Mouse (Mus musculus) hindbrain, embryonic 15.5 days (tissue): ENCODE measurements at regions not wholly inside any gene's neighbourhood (a gene's known extent, or its start where the extent isn't known, plus 50 kb on each side); places are given as distances from the start of the nearest gene placed in this dataset.

Experiments used
- ATAC-seq: fragments of 200-750 bp; cut with Nextera tagmentation; 2 replicates; pipeline ENCODE4 v1.8.0; 2017; ENCODE audit warnings: low read depth, moderate number of reproducible peaks, moderate TSS enrichment; ENCODE audit not compliant: low FRiP score
- H3K27ac ChIP-seq: fragments of 300-500 bp; sonication (generic); replicated peaks from 2 replicates; pipeline ENCODE4 v1.5.1; 2015; ENCODE audit warnings: mild to moderate bottlenecking, inconsistent platforms
- H3K27me3 ChIP-seq: fragments of 300-500 bp; sonication (generic); 2 replicates; pipeline ENCODE4 v1.6.1; 2015; ENCODE audit warnings: control low read depth, inconsistent platforms
- H3K36me3 ChIP-seq: fragments of 300-500 bp; sonication (generic); 2 replicates; pipeline ENCODE4 v1.6.1; 2015; ENCODE audit warnings: control low read depth, inconsistent platforms
- H3K4me1 ChIP-seq: fragments of 300-500 bp; sonication (generic); replicated peaks from 2 replicates; pipeline ENCODE4 v1.6.1; 2015; ENCODE audit warnings: control low read depth, inconsistent platforms
- H3K4me2 ChIP-seq: fragments of 300-500 bp; sonication (generic); 2 replicates; pipeline ENCODE4 v1.6.1; 2015; ENCODE audit warnings: moderate library complexity, mild to moderate bottlenecking, inconsistent platforms
- H3K4me3 ChIP-seq: fragments of 300-500 bp; sonication (generic); 2 replicates; pipeline ENCODE4 v1.5.1; 2015; ENCODE audit warnings: mild to moderate bottlenecking, inconsistent platforms
- H3K9ac ChIP-seq: fragments of 300-500 bp; sonication (generic); 2 replicates; pipeline ENCODE4 v1.6.1; 2015; ENCODE audit warnings: inconsistent platforms
- H3K9me3 ChIP-seq: fragments of 300-500 bp; sonication (generic); 2 replicates; pipeline ENCODE4 v1.6.1; 2016; ENCODE audit warnings: control low read depth, inconsistent platforms
- WGBS: fragments of 180-500 bp; shearing (Covaris S2); methylation state at CpG from one replicate; pipeline ENCODE4 v1.1.7; 2015; 5-methylcytosine and 5-hydroxymethylcytosine counted together

DNA sequence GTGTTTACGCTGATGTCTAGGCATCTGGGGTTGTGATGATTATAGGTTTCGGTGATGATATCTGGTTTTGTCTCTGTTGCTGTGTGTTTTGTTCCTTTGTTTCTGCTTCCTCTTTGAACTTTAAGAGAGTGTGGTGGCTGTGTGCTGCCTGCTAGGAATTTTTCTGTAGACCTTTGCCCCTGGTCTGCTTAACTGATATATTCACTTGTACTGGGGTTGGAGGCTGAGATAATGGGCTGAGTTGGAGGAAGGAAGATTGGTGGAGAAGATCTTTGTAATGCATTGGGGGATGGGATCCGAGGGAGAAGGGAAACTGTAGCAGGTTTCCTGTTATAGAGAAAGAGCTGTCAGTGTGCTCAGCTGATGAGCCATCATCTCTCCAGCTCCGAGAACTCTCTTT is 55.8 kb downstream of the Mid1ip1 start:
- 64% methylated on average over 4 of the region's 4 CpGs for WGBS

DNA sequence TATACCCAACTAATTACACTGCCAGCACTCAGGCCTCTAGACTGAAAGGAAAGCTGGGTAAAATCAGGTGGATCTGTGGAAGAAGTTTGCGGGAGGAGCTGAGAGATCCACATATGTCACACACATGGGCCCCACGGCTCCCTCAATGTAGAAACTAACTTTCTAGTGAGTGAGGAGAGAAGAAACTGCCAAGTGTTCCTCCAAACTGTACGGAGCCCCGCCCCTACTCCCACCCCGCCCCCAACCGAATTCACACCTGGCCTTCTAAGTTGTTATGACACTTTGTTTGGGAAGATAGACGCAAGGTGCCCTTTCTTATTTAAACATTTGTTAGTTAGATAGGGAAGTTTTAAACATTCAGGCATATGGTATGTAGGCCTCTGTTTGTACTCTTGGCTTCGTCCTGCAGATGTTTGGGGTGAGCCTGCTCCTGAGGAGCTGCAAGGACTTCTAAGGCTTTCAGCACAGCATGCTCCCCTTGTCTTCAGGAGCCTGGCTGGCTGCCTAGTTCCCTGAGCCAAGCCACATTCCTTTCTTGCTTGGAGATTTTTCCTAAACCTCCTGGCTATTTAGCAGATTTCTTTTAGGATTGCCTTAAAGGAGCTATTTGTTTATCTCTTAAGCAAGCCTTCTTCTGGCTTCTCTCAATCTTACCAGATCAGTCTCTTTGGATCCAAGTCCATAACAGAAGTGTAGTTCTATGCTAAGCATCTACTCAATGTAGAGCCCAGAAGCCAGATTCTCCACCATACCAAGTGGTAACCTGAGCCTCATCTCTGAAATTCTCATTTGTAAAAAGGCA is 61.1 kb downstream of the Mid1ip1 start:
- H3K4me2 ChIP-seq = no peak overlapping the region
- no peak overlapping the region for H3K27ac ChIP-seq
- no peaks in the 10 kb centered on the region for H3K36me3 ChIP-seq
- H3K9me3 ChIP-seq = no peaks in the 10 kb centered on the region
- WGBS = 50% methylated on average over 8 of the region's 8 CpGs
- no peak overlapping the region for H3K9ac ChIP-seq
- no peak for ATAC-seq
- no peaks in the 10 kb centered on the region for H3K4me1 ChIP-seq
- H3K27me3 ChIP-seq = no peaks in the 10 kb centered on the region
- no peak overlapping the region for H3K4me3 ChIP-seq

More for the DNA sequence above, 55.8 kb downstream of the Mid1ip1 start:
- H3K27me3 ChIP-seq = no peaks in the 10 kb centered on the region
- no peak overlapping the region for H3K4me2 ChIP-seq
- H3K4me1 ChIP-seq = no peaks in the 10 kb centered on the region
- no peaks in the 10 kb centered on the region for H3K9me3 ChIP-seq
- no peak overlapping the region for H3K27ac ChIP-seq
- H3K4me3 ChIP-seq = no peak overlapping the region
- H3K9ac ChIP-seq = no peak overlapping the region
- ATAC-seq = no peak
- H3K36me3 ChIP-seq = no peaks in the 10 kb centered on the region

DNA sequence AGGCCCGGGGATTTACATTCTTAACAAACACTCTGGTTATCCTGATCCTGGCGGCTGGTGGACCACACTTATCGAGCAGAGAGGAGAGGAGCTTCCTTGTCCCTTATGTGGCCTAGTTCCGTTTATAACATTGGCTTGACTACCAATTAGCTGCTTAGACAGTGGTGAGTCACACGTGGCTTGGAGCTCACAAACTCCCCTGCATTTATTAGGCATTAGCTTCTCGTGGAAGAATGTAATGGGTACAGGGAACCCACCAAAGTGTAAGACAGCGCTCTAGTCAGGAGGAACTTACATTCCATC is 61.7 kb downstream of the Mid1ip1 start:
- H3K4me2 ChIP-seq = no peak overlapping the region
- no peaks in the 10 kb centered on the region for H3K27me3 ChIP-seq
- no peak overlapping the region for H3K27ac ChIP-seq
- H3K9me3 ChIP-seq = no peaks in the 10 kb centered on the region
- H3K36me3 ChIP-seq = no peaks in the 10 kb centered on the region
- WGBS = 46% methylated on average over 7 of the region's 7 CpGs
- ATAC-seq = no peak
- no peaks in the 10 kb centered on the region for H3K4me1 ChIP-seq
- no peak overlapping the region for H3K4me3 ChIP-seq
- no peak overlapping the region for H3K9ac ChIP-seq

DNA sequence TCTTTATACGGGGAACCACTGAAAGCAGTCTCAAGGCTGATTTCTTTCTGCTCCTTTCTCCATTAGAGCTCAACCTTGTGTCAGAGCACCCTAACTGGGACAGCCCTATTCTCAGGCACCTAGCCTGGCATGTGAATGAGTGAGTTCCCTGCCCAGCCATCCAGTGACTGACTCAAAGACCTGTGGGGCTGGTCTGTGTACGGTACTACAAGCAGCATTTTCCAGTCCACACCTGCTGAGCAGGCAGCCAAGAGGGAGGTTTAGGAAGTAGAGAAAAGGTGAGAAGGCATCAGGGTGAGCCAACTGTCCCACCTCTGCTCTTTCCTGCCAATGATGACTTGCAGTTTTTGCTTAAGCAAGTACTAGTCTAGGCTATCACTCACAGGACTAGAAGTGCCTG is 63.2 kb downstream of the Mid1ip1 start:
- Histone ChIP-seq H3K9ac (no peak overlapping the region), H3K27ac (no peak overlapping the region), H3K36me3 (no peaks in the 10 kb centered on the region), H3K27me3 (no peaks in the 10 kb centered on the region), H3K4me2 (no peak overlapping the region), H3K4me3 (no peak overlapping the region), H3K9me3 (no peaks in the 10 kb centered on the region), H3K4me1 (no peaks in the 10 kb centered on the region)
- WGBS = 81% methylated on average over 2 of the region's 2 CpGs
- ATAC-seq = no peak

DNA sequence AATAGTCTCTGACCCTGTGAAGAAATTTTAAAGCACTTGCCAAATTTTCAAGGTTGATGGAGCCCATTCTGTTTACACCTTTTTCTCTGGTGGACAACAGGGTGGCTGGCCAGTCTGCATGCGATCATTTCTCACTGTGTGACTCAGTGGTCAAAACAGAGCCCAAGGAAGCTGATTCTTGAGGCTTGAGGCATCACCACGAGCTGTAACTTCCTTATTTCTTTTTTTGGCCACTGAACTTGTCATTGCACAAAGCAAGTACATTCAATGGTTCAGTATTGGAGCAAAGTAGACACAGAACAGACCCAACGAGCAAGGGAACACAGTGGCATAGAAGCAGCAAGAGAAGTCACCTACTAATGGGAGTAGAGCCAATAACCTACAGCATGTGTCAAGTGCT is 71.5 kb downstream of the Mid1ip1 start:
- no peak for ATAC-seq
- no peak overlapping the region for H3K9ac ChIP-seq
- H3K4me2 ChIP-seq = no peak overlapping the region
- no peak overlapping the region for H3K4me3 ChIP-seq
- H3K4me1 ChIP-seq = no peaks in the 10 kb centered on the region
- no peak overlapping the region for H3K27ac ChIP-seq
- H3K9me3 ChIP-seq = no peaks in the 10 kb centered on the region
- no peaks in the 10 kb centered on the region for H3K27me3 ChIP-seq
- WGBS = 82% methylated on average over 3 of the region's 3 CpGs
- H3K36me3 ChIP-seq = no peaks in the 10 kb centered on the region

DNA sequence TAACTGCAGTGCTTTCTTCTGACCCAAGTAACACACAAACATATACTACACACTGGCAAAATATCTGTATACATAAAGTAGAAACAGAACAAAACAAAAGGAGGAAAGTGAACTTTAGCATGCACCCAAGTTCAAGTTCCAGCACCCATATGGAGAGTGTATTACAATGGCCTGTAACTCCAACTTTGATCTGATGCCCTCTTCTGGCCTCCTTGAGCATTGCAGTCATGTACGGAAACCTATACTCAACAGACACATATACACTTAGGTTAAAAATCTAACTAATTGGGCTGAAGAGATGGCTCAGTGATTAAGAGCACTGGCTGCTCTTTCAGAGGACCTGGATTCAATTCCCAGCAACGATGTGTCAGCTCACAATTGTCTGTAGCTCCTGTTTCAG is 72.2 kb downstream of the Mid1ip1 start:
- Histone ChIP-seq H3K9ac (no peak overlapping the region), H3K27ac (no peak overlapping the region), H3K36me3 (no peaks in the 10 kb centered on the region), H3K4me2 (no peak overlapping the region), H3K4me1 (no peaks in the 10 kb centered on the region), H3K27me3 (no peaks in the 10 kb centered on the region), H3K4me3 (no peak overlapping the region), H3K9me3 (no peaks in the 10 kb centered on the region)
- 90% methylated on average over 2 of the region's 2 CpGs for WGBS
- no peak for ATAC-seq

DNA sequence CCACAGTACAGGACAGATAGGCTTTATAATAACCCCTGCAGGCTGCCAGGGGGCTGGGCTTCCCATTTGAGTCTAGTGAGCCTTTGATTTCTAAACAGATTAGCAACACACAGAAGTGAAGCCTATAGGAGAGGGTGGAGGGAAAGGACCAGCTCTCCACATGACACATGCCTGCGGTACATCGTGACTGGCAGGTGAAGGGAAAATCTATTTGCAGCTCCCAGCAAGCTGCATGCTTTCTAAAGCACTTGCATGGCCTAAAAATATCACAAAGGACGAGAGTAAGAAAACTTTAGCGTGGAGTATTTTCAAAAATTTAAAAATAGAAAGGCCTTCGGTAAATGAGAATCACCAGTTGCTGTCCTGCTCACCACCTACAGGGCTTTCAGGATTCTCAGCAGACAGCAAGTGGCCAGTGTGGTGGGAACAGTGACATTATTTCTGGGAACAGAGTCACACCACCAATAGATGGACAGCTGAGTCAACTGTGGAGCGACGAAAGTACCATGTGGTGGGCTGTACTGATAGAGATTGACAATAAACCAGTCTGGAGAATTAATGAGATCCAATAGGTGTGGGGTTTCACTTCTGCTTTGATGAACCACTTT is 105.6 kb downstream of the Mid1ip1 start:
- no peaks in the 10 kb centered on the region for H3K4me1 ChIP-seq
- no peaks in the 10 kb centered on the region for H3K27me3 ChIP-seq
- no peak overlapping the region for H3K9ac ChIP-seq
- ATAC-seq = no peak
- WGBS = 67% methylated on average over 7 of the region's 7 CpGs
- H3K27ac ChIP-seq = no peak overlapping the region
- no peak overlapping the region for H3K4me3 ChIP-seq
- H3K9me3 ChIP-seq = no peaks in the 10 kb centered on the region
- no peaks in the 10 kb centered on the region for H3K36me3 ChIP-seq
- H3K4me2 ChIP-seq = no peak overlapping the region

DNA sequence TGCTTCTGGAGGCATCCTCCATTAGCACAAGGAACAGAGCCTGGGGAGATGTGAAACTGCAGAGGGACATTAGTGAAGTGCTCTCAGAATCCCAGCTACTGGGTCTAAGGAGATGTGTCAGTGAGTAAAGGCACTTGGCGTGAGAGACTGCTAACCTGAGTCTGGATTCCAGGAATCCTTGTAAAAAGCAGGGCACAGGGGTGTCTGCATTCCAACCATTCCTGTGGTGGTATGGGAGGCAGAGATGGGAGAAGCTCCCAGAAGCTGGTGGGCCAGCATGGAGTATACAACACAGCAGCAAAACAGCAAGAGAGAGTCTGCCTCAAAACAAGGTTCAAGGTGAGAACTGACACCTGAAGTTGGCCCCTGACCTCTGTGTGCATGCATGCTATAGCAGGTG is 118.9 kb downstream of the Mid1ip1 start:
- Histone ChIP-seq H3K9ac (no peak overlapping the region), H3K4me2 (no peak overlapping the region), H3K27ac (no peak overlapping the region), H3K36me3 (no peaks in the 10 kb centered on the region), H3K4me3 (no peak overlapping the region), H3K27me3 (no peaks in the 10 kb centered on the region), H3K4me1 (no peaks in the 10 kb centered on the region), H3K9me3 (no peaks in the 10 kb centered on the region)
- 78% methylated on average over 1 of the region's 1 CpGs for WGBS
- no peak for ATAC-seq

DNA sequence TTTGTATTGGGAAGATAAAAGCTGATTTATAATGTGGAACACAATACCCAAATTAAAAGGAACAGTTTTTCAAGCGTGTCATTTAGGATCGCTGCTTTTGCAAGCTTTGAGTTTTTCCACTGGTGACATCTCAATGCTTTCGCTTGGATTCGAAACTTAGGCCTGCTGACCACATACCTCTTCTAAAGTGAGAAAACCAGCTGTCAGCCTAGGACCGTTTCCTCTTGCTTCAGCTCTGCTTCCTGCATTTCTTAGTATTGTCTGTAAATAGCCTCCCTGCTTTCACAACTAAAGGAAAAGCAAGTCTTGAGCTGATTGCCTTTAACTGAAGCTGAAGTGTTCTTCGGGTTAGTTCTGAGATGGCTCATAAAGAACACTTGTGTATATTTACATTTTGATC is 142.3 kb downstream of the Mid1ip1 start:
- Histone ChIP-seq H3K9ac (no peak overlapping the region), H3K9me3 (no peaks in the 10 kb centered on the region), H3K4me2 (no peak overlapping the region), H3K4me3 (no peak overlapping the region), H3K36me3 (no peaks in the 10 kb centered on the region), H3K27me3 (no peaks in the 10 kb centered on the region), H3K27ac (no peak overlapping the region), H3K4me1 (no peaks in the 10 kb centered on the region)
- 68% methylated on average over 6 of the region's 6 CpGs for WGBS
- ATAC-seq = no peak

DNA sequence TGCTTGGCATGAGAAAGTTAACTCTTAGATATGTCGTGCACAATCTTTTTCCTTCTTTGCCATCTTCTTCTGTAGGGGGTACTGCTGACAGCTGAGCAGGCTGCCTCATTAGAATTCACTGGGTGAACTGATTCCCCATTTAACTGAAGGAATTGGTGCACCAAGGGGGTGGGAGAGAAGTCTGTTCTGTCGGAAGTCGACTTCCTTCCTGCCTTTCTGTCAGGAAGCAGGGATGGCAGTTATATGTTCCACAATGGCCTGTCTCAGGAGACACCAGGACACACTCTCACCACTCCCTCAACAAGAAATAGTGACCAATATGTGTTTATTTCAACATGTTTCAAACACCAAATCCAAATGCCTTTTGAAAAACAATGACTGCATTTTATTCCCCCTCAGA is 142.9 kb downstream of the Mid1ip1 start:
- Histone ChIP-seq H3K4me1 (no peaks in the 10 kb centered on the region), H3K27ac (no peak overlapping the region), H3K36me3 (no peaks in the 10 kb centered on the region), H3K9me3 (no peaks in the 10 kb centered on the region), H3K27me3 (no peaks in the 10 kb centered on the region), H3K4me2 (no peak overlapping the region), H3K9ac (no peak overlapping the region), H3K4me3 (no peak overlapping the region)
- no peak for ATAC-seq
- WGBS = 33% methylated on average over 3 of the region's 3 CpGs

DNA sequence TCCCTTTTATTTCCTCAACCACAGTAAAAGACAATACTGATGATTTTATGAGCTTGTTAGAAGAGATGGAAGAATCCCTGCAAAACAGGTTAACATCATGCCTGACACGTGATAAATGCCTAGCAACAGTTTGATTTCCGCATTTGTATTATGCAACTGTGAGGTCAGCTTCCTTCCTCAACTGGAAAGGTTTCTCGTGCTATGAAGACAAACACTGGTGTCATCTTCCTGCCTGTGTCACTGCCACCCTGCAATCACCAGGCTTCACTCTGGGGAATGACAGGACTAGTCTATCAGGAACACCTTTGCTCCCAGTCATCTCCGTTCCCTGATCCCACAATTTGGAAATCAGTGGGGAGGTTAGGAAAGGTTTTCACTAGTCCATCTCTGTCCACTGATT is 156.8 kb downstream of the Mid1ip1 start:
- H3K9ac ChIP-seq = no peak overlapping the region

DNA sequence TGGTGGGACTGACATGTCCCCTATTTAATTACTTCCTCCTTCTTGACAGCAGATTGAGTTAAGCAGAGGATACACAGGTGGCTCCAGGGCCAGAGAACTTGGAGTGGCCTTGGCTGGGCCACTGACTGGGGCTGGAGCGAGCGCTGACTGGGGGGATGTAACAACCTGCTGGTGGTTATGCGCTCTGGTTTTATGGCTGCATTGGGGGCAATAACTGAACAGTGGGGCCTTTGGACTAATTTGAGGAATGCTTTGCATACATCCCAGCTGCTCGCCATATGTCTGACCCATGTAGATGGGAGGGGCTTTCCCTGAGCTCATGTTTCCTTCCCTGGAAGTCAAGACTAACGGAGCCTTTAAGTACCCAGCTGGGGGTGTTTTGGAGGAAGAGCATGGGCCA is 163.0 kb downstream of the Mid1ip1 start:
- Histone ChIP-seq H3K27ac (no peak overlapping the region), H3K4me3 (no peak overlapping the region), H3K4me1 (no peaks in the 10 kb centered on the region), H3K36me3 (no peaks in the 10 kb centered on the region), H3K4me2 (no peak overlapping the region), H3K27me3 (no peaks in the 10 kb centered on the region), H3K9ac (no peak overlapping the region), H3K9me3 (no peaks in the 10 kb centered on the region)
- 62% methylated on average over 5 of the region's 5 CpGs for WGBS
- ATAC-seq = no peak

More for the DNA sequence above, 156.8 kb downstream of the Mid1ip1 start:
- Histone ChIP-seq H3K27me3 (no peaks in the 10 kb centered on the region), H3K9me3 (no peaks in the 10 kb centered on the region), H3K4me3 (no peak overlapping the region), H3K36me3 (no peaks in the 10 kb centered on the region), H3K27ac (no peak overlapping the region), H3K4me2 (no peak overlapping the region), H3K4me1 (no peaks in the 10 kb centered on the region)
- no peak for ATAC-seq
- 75% methylated on average over 4 of the region's 4 CpGs for WGBS

DNA sequence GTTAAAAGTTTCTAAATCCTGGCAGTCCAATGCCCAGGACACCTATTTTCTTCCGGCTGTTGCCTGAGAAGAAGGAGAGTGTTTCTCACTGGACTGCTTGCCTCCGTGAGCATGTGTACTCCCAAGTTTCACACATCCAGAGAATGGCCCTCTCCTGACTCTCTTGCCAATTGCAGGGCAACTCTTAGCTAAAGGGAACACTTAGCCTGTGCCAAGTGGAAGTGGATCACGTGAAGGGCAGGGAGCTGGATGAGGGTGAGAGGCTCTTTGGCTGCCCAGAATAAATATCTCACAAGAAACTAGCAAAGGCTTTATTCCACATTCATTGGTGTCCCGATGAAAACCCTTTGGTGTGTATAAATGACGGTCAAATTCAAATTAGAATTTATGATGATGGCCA is 164.1 kb downstream of the Mid1ip1 start:
- H3K9me3 ChIP-seq = no peaks in the 10 kb centered on the region
- H3K4me2 ChIP-seq = no peak overlapping the region
- 0 out of 2 replicates have a peak, but pooled peaks cover 4% of the 10 kb centered on the region for H3K4me1 ChIP-seq
- H3K27ac ChIP-seq = no peak overlapping the region
- H3K4me3 ChIP-seq = no peak overlapping the region
- WGBS = 86% methylated on average over 5 of the region's 5 CpGs
- no peak overlapping the region for H3K9ac ChIP-seq
- H3K36me3 ChIP-seq = no peaks in the 10 kb centered on the region
- no peaks in the 10 kb centered on the region for H3K27me3 ChIP-seq
- no peak for ATAC-seq
